Mouse (Mus musculus): ENCODE data around the gene Fetub. TPM values are rescaled to one million over a fixed set of nuclear protein-coding genes. Genes with fewer than 3 reads are reported as not detected.
"Not testable (repeated sequence)": the region's sequence is repeated elsewhere in the genome, so short reads cannot be mapped to it uniquely, and the experiment has no call there.

The Fetub gene
- total RNA-seq, 2 experiments from 2014 or later = not detected

DNA sequence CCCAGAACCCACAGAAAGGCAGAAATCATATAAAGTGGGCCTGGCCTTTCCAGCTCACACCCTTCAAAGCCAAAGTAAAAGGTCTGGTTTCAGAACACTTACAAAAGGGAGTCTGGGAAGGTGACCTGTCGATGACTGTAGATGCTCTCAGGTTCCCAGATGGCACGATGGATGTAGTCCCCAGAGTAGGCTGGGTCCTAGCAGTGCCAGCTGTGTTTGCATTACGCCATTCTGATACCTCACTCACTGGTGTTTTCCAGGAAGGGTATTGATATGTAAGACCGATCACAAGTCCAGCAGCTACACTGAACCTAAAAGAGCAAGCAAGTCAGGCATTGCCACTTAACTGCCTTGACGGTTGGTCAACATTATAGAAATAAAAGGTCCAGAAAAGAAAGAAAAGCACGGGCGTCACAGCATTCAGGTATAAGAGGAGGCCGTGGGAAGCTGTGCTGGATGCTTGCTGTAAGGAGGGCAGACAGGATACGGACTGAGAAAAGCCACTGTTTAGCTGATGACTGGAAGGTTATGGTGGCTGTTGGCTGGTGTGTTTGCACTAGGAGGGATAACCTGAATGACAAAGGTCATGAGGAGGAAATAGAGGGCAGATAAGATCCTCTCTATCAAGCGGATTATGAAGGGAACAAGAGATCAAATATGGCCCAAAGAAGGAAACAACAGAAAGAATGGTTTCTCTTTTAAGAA, 18.1 kb upstream of the Fetub start:
- intact Hi-C loops (cut with DNase I) = no loop called here
- no peak for DNase-seq

GRCm38 (mm10) chr16:22901326-22901725, 16.8 kb upstream of the Fetub start:
- intact Hi-C loops (cut with DNase I) = no loop called here
- no peak for DNase-seq

- intact Hi-C loops (cut with DNase I) = no loop called here
- DNase-seq = no peak
Observed at GRCm38 (mm10) chr16:22909290-22909689, 8.8 kb upstream of the Fetub start.

DNA sequence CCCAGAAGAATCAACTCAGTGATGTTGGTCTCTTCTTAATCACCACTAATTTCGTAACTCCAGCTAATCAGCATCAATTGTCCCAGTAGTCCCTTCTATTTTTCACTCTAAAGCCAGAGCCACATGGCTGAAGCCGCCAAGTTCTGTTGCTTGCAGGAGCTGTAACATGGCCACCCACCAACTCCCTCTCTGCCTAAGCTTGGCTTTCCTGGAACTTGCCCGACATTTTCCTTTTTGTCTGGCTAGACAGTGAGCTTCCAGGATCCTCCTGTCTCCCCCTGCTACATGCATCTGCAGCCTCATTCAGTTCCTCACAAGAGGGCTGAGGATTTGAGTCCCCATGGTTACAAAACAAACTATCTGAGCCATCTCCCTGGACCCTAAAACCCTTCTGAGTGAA, 6.1 kb upstream of the Fetub start:
- DNase-seq = peak; percentile 18 to 38
- intact Hi-C loops (cut with DNase I) = no loop called here

DNA sequence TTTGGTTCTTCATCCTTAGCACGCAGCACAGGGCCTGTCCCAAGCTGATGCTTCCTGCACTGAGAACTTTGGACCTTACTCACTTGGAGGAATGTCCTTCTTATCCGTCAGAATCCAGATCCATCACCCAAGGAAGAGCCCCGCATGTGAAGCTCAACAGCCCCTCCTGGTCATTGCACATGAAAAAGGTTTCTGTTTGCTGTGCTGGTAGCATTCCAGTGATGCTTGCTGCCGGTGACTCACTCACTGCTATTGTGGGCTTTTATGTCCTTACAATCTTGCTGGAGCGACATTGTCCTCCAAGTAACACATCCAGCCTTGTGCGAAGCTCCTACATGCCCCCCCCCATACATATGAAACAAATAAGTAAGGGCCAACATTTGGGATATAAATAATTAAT, 5.2 kb upstream of the Fetub start:
- no peak for DNase-seq
- intact Hi-C loops (cut with DNase I) = no loop called here

GRCm38 (mm10) chr16:22914276-22914675, 3.9 kb upstream of the Fetub start:
- intact Hi-C loops (cut with DNase I) = no loop called here
- no peak for DNase-seq

DNA sequence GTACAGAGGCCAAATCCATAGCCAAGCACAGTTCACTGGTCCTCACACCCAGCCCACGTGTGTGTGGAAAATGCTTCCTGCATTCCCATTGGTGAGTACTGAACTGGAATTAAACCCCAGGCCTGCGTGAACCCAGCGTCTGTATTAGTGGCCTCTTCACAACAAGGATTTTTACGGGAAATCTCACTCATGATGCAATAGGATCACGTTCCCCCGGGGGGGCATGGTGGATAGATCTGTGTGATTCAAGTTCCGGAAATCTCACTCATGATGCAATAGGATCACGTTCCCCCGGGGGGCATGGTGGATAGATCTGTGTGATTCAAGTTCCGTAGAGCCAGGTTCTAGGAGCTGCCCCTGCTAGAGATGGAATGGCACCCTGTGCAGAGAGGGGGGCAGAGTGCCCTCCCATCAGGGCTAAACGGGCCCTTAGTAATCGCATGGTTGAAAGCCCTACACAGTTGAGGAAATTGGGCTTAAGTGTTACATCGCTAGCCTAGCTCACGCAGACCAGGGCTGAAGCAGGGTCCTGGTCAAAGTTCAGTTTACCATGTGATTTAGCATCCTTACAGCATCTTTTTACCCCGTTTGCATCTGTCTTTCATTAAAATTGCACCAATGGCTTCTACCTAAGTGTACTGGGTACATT, 654 bp downstream of the Fetub start:
- intact Hi-C loops (cut with DNase I) = no loop called here
- DNase-seq = no peak

DNA sequence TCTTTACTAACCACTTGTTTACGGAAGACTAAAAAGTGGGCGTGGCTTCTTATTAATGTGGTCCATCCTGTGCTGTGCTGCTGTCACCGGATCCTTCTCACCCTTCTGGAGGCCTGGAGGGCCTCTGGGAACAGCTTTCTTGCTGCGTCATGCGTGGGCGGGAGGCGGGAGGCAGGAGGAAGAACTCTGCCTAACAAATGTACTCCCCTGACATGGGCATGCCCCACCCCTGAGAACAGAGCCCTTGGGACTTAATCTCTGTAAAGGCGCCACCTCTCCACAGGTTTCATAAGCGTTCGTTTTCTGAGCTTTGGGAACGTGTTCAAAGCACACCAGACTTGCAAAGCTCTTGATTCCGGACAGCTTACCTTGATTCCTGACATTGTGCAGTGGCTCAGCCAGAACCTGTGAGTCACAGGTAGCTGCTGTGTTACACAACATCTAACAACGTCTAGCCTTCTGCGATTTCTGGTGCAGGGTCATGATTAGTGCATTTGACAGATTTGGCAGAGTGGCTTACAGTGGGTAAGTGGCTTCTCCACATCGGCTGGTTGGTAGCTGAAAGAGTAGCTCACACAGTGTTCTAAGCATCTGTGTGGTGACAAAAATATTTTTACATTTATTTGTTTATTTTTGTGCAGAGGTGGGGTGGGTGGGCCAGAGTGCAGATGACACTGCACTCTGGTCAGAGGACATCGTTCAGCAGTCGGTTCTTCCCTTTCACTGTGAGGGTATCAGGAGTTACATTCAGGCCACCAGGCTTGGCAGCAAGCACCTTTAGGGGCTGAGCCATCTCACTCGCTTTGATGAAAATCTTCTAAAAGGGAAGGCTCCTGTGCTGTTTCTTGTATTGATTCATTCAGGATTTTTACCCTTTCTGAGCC, 2.1 kb downstream of the Fetub start:
- intact Hi-C loops (cut with DNase I) = no loop called here

DNA sequence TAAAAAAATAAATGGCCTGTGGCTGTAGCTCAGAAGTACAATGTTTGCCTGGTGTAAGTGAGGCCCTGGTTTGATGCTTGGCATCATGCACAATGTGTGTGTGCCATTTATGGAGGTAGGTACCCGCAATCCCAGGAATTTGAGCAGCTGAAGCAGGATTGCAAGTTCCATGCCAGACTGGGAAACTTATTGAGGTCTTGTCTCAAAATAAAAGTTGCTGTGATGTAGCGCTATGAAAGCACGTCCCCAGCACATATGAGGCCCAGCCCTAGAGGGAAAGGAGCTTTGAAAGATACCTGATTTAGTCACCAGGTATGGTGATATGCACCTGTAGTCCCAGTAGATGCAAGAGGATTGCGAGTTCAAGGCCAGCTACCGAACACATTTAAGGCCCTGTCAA, 3.6 kb downstream of the Fetub start:
- intact Hi-C loops (cut with DNase I) = no loop called here

More for the DNA sequence above, 2.1 kb downstream of the Fetub start:
- peak in 1 of 2 experiments; percentile 22 for DNase-seq

DNA sequence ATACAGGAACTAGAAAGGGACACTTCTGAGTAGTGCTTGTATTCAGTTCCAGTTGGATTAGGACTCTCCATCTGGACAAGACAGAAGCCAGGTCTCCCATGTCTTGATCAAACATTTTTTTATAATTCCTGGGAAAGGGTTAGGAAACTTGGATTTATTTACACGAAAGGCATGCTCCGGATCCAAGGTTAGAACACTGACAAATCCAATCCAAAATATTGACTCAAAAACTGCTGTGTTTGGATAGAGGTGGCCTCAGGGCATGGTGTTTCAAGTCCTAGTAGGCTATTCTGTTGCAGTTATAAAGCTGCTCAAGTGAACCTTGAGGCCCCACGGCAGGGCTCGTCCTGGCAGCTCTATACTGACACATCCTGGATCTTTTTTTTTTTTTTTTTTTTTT, 4.3 kb downstream of the Fetub start:
- intact Hi-C loops (cut with DNase I) = no loop called here
- no peak for DNase-seq

More for the DNA sequence above, 3.6 kb downstream of the Fetub start:
- DNase-seq = no peak

- intact Hi-C loops (cut with DNase I) = no loop called here
- DNase-seq = no peak
Observed at GRCm38 (mm10) chr16:22929575-22929974, 11.4 kb downstream of the Fetub start.

DNA sequence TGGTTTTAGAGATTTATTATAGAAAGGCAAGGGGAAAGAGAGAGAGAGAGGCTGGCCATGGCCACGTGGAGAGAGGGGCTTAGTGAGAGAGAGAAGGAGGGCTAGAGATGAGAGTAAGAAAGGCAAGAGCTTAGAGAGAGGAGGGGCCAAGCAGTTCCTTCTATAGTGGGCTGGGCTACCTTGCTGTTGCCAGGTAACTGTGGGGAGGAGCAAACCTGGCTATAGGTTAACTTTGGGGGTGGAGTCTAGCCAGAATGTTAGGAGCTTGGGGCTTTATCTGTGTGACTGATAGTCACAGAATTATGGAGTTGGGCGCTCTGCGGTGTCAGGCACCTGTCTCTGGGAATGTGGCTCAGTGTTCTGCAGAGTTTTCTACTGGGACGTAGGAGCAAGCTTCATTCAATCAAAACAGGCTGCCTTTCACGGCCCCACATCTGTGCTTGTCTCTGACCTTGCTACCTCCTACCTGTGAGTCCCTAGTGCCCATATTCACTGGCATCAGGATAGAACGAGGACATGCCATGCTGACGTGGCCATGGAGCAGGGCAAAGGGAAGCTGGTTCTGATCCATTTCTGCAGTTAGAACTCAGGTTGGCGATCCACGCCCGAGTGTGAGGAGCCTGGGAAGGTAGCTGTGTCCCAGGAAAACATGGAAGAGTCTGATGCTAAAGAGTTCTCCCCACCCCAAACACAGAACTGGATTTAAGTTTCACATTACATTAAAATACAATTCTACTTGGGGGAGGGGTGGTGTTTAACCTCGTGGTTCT, 13.5 kb downstream of the Fetub start:
- DNase-seq = no peak
- intact Hi-C loops (cut with DNase I) = no loop called here

DNA sequence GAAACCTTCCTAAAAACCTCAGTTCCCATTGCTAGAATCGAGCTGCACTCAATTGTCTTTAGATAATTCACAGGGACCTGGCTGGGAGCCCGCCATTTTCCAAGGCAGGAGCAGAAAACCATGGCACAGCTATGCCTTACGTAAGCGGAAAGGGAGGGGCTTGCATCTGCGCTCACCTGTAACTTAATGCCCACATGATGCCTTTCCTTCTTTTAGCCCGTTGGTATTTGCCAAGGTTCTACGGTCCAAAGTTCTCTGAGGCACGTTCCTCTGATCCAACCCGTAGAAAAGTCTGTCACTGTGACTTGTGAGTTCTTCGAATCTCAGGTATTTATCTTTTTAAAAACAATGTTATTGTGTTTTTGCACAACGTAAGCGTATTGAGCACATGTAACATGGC, 19.5 kb downstream of the Fetub start:
- DNase-seq = no peak
- intact Hi-C loops (cut with DNase I) = no loop called here

- intact Hi-C loops (cut with DNase I) = no loop called here
- DNase-seq = no peak
Observed at GRCm38 (mm10) chr16:22938541-22938940, 20.4 kb downstream of the Fetub start.

DNA sequence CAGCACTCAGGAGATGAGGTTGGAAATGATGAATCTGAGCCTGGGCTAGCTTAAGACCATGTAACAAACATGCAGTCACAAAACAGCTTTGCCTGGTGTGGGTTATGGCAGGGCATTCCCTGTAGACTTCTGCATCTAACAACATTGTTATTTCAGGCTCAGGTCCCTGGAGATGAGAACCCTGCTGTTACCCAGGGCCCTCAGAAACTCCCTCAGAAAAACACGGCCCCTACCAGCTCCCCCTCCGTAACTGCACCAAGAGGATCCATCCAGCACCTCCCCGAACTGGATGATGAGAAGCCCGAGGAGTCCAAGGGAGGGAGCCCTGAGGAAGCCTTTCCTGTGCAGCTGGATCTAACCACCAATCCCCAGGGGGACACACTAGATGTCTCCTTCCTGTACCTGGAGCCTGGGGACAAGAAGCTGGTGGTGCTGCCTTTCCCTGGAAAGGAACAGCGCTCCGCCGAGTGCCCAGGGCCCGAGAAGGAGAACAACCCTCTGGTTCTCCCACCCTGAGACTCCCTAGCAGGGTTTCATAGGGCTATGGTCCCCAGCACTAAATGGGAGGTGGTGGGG, 21.1 kb downstream of the Fetub start:
- DNase-seq = no peak
- intact Hi-C loops (cut with DNase I) = no loop called here

GRCm38 (mm10) chr16:22941825-22942476, 23.8 kb downstream of the Fetub start:
- intact Hi-C loops (cut with DNase I); DNase-seq: not testable (repeated sequence)

DNA sequence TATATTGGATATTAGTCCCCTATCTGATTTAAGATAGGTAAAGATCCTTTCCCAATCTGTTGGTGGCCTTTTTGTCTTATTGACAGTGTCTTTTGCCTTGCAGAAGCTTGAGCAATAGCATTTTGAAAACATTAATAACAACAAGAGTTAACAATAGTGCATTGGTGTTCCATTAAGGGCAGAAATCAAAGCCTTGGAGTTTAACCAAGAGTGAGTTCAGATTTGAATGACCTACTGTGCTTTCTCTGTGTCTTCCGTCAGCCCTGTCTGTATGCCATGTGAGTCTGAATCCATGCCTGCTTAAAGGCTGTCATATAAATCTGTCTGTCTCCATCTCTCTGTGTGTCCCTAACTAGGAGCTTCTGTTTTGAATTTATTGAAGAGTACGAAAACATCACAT, 29.2 kb downstream of the Fetub start:
- intact Hi-C loops (cut with DNase I) = no loop called here
- no peak for DNase-seq

- intact Hi-C loops (cut with DNase I) = loop anchor here (5.0 kb wide), 1 partner anchor 74 kb away; no protein-coding TSS in a partner anchor
Observed at GRCm38 (mm10) chr16:22950840-22951395, 32.8 kb downstream of the Fetub start, which contains the start of gene Hrg. TSS of gene Hrg (plus strand) at chr16:22951072.

GRCm38 (mm10) chr16:22953069-22953468, 34.9 kb downstream of the Fetub start:
- intact Hi-C loops (cut with DNase I) = loop anchor here (5.0 kb wide), 1 partner anchor 76 kb away; no protein-coding TSS in a partner anchor
- DNase-seq = peak in 1 of 2 experiments; percentile 7

More at GRCm38 (mm10) chr16:22950840-22951395, 32.8 kb downstream of the Fetub start, which contains the start of gene Hrg:
- DNase-seq = no peak
